Mouse (Mus musculus): ENCODE results near the gene Cypt15.
"Not testable (repeated sequence)": the region's sequence is repeated elsewhere in the genome, so short reads cannot be mapped to it uniquely, and the experiment has no call there.

Cypt15 gene

GRCm38 (mm10) chrX:39345967-39346366 is at the start of gene Cypt15:
Cypt15 (plus strand) TSS chrX:39346267.
- DNase-seq: not testable (repeated sequence)

- DNase-seq: no peak
These were observed 24.9 kb downstream of the Cypt15 start for GRCm38 (mm10) chrX:39370932-39371331.

- no peak for DNase-seq
These were observed 32.8 kb downstream of the Cypt15 start for GRCm38 (mm10) chrX:39378830-39379229.

- DNase-seq: no peak
These were observed 37.7 kb downstream of the Cypt15 start for GRCm38 (mm10) chrX:39383806-39384205.
